Mouse (Mus musculus): ENCODE results near the gene 1700001C19Rik. TPM values are rescaled to one million over a fixed set of nuclear protein-coding genes. Genes with fewer than 3 reads are reported as not detected.
A peak's percentile ranks its signal among the peaks of the same experiment; 100 is the strongest.

Gene 1700001C19Rik
- total and polyA plus RNA-seq, 3 experiments, result 0.76 TPM; not detected in 2

DNA sequence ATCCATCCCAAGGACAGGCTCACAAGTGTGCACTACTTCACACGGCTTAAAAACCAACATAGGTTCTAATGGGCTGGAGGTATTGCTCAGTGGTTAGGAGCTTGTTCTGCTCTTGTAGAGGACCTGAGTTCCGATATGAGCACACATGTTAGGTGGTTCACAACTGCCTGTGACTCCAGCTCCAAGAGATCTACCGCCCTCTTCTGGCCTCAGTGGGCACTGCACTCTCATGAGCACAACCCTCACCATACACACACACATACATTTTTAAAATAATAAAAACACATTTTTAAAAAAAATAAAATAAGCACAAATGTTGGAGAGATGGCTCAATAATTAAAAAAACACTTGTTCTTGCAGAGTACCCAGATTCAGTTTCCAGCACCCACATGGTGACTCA is 53.1 kb downstream of the 1700001C19Rik start:
- no peaks in the 10 kb centered on the region for H3K27me3 ChIP-seq (ENCODE audit: control insufficient read depth, insufficient read depth, low read length)
- no peak overlapping the region for H3K27ac ChIP-seq
- no peak for DNase-seq
- H3K79me2 ChIP-seq (replicated peaks; ENCODE audit: control insufficient read depth, insufficient read depth, low read length), result no peaks in the 10 kb centered on the region
- TF ChIP-seq POLR2A (IDR thresholded peaks at IDR 0.05; ENCODE audit: insufficient read depth, low read depth, low read length) (no peak), EP300 (IDR thresholded peaks at IDR 0.05; ENCODE audit: insufficient read depth, low read depth, low read length) (no peak), CTCF (IDR thresholded peaks at IDR 0.05) (peak; percentile 23; the same call in 1 of the 2 replicates)
- H3K4me3 ChIP-seq, result no peak overlapping the region
- no peaks in the 10 kb centered on the region for H3K36me3 ChIP-seq (ENCODE audit: control insufficient read depth, insufficient read depth, low read length)
- H3K4me1 ChIP-seq (ENCODE audit: control insufficient read depth, insufficient read depth, low read length), result no peaks in the 10 kb centered on the region
- H3K9ac ChIP-seq (ENCODE audit: low read depth, low read length), result no peak overlapping the region
- WGBS, result 88% methylated on average over 3 of the region's 3 CpGs
- intact Hi-C loops (cut with DNase I), result no loop called here

DNA sequence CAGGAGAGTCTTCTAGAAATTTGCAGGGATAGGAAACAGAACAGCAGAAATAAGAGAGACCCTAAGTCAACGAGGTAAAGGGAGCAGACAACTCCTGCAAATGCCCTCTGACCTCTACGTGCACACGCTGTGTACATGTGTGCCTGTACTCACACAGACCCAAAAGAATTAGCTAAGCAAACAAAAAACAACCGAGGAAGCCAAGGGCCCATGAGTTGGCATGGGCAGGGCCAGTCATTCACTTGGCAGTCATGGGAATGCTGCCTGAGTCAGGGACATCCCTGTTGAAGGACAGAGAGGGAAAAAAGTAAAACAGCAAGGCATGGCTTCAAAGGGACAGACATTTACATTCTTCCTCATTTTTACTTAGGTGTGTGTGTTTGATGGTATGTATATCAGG is 53.9 kb downstream of the 1700001C19Rik start:
- DNase-seq, result no peak
- no peaks in the 10 kb centered on the region for H3K79me2 ChIP-seq (replicated peaks; ENCODE audit: control insufficient read depth, insufficient read depth, low read length)
- H3K4me3 ChIP-seq, result no peak overlapping the region
- H3K27ac ChIP-seq, result no peak overlapping the region
- TF ChIP-seq EP300 (IDR thresholded peaks at IDR 0.05; ENCODE audit: insufficient read depth, low read depth, low read length) (no peak), CTCF (IDR thresholded peaks at IDR 0.05) (no peak), POLR2A (IDR thresholded peaks at IDR 0.05; ENCODE audit: insufficient read depth, low read depth, low read length) (no peak)
- no peaks in the 10 kb centered on the region for H3K36me3 ChIP-seq (ENCODE audit: control insufficient read depth, insufficient read depth, low read length)
- H3K9ac ChIP-seq (ENCODE audit: low read depth, low read length), result no peak overlapping the region
- intact Hi-C loops (cut with DNase I), result no loop called here
- no peaks in the 10 kb centered on the region for H3K4me1 ChIP-seq (ENCODE audit: control insufficient read depth, insufficient read depth, low read length)
- WGBS, result 81% methylated on average over 4 of the region's 4 CpGs
- no peaks in the 10 kb centered on the region for H3K27me3 ChIP-seq (ENCODE audit: control insufficient read depth, insufficient read depth, low read length)

DNA sequence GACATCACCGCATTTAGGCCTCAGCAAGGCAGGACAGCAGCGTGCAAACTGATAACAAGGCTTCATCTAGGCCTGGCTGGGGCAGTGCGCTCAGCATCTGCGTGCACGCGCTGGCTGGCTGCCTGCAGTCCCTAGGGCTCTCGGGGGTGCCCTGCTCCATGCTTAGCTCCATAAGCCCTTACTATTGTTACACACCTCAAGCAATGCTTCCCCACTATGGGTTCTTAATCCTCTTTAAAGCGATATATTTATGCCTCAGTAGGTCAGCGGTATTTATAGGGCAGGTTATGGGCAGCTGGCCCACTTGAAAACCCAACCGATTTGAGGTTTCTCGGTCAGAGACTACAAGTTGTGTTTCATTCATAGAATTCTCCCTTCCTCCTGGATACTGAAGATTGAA is 55.3 kb downstream of the 1700001C19Rik start:
- Histone ChIP-seq H3K4me3 (no peak overlapping the region), H3K9ac (ENCODE audit: low read depth, low read length) (no peak overlapping the region), H3K4me1 (ENCODE audit: control insufficient read depth, insufficient read depth, low read length) (no peaks in the 10 kb centered on the region), H3K36me3 (ENCODE audit: control insufficient read depth, insufficient read depth, low read length) (no peaks in the 10 kb centered on the region), H3K27me3 (ENCODE audit: control insufficient read depth, insufficient read depth, low read length) (no peaks in the 10 kb centered on the region), H3K79me2 (replicated peaks; ENCODE audit: control insufficient read depth, insufficient read depth, low read length) (no peaks in the 10 kb centered on the region), H3K27ac (no peak overlapping the region)
- intact Hi-C loops (cut with DNase I), result no loop called here
- WGBS, result 74% methylated on average over 11 of the region's 11 CpGs
- DNase-seq, result no peak
- TF ChIP-seq EP300 (IDR thresholded peaks at IDR 0.05; ENCODE audit: insufficient read depth, low read depth, low read length) (no peak), POLR2A (IDR thresholded peaks at IDR 0.05; ENCODE audit: insufficient read depth, low read depth, low read length) (no peak), CTCF (IDR thresholded peaks at IDR 0.05) (no peak)

DNA sequence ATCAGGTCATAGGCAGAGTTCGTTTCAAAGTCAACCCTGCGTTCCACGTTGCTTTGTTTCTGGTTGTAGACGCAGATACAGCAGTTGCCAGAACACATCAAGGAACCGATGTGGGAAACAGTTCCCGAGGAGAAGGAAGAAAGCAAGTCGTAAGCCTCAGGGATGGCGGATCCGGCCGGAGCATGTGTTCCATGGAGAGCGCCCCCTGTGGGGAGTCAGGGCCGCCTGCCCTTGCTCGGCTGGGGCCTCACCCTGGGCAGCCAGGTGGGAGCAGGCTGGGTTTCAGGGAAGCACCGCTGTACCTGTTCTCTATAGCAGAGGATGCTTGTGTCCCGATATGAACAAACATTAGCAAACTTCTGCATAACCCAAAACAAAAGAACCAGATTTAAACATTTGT is 59.0 kb downstream of the 1700001C19Rik start:
- no peak overlapping the region for H3K9ac ChIP-seq (ENCODE audit: low read depth, low read length)
- no peak for TF ChIP-seq EP300 (IDR thresholded peaks at IDR 0.05; ENCODE audit: insufficient read depth, low read depth, low read length)
- no peak for DNase-seq
- no peak overlapping the region for H3K4me3 ChIP-seq
- intact Hi-C loops (cut with DNase I), result no loop called here
- no peak overlapping the region for H3K27ac ChIP-seq
- no peaks in the 10 kb centered on the region for H3K36me3 ChIP-seq (ENCODE audit: control insufficient read depth, insufficient read depth, low read length)
- 84% methylated on average over 15 of the region's 15 CpGs for WGBS
- H3K79me2 ChIP-seq (replicated peaks; ENCODE audit: control insufficient read depth, insufficient read depth, low read length), result no peaks in the 10 kb centered on the region
- H3K27me3 ChIP-seq (ENCODE audit: control insufficient read depth, insufficient read depth, low read length), result no peaks in the 10 kb centered on the region
- H3K4me1 ChIP-seq (ENCODE audit: control insufficient read depth, insufficient read depth, low read length), result no peaks in the 10 kb centered on the region

DNA sequence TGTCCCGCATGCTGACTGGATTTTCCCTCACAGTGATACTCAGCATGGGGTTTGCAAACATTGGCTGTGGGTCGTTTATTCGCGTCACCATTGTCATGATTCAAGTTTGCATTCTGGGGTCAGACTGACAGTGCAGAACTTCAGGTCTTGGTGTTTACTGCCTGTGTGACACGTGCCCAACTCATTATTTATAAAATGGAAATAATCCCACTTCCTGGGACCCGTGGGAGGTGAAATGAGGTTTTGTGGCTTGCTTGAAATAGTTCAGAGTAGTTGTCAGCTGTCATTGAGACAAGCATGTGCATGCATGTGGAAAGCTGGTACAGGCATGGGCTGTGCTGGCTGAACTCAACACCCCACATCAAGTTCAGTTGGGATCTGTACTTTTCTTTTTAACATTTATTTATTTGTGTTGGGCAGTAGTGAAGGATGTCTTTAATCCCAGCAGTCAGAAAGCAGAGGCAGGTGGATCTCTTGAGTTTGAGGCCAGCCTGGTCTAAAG is 60.3 kb downstream of the 1700001C19Rik start:
- H3K27me3 ChIP-seq (ENCODE audit: control insufficient read depth, insufficient read depth, low read length), result no peaks in the 10 kb centered on the region
- no peak for TF ChIP-seq CTCF (IDR thresholded peaks at IDR 0.05)
- TF ChIP-seq POLR2A (IDR thresholded peaks at IDR 0.05; ENCODE audit: insufficient read depth, low read depth, low read length), result no peak
- TF ChIP-seq EP300 (IDR thresholded peaks at IDR 0.05; ENCODE audit: insufficient read depth, low read depth, low read length), result no peak

DNA sequence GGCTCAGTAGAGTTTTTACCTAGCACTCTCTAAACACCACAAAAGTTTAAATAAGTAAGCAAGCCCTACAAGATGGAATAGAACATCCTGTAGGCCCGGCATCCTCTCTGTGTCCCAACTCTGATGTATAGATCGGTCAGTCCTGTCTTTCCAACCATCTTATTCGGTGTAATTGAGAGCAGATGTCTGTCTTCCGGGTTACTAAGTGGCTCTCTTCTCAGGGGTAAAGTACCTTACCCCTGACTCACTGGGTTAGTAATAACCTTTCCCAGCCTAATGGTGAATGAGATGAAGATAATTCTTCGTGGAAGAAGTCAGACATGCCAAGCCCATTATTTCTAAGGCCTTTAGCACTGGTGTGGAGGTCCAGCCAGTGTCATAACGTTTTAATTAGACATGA is 63.2 kb downstream of the 1700001C19Rik start:
- H3K36me3 ChIP-seq (ENCODE audit: control insufficient read depth, insufficient read depth, low read length), result no peaks in the 10 kb centered on the region
- H3K4me3 ChIP-seq, result no peak overlapping the region
- no peak for DNase-seq
- H3K79me2 ChIP-seq (replicated peaks; ENCODE audit: control insufficient read depth, insufficient read depth, low read length), result no peaks in the 10 kb centered on the region
- H3K27ac ChIP-seq, result no peak overlapping the region
- intact Hi-C loops (cut with DNase I), result no loop called here
- no peaks in the 10 kb centered on the region for H3K27me3 ChIP-seq (ENCODE audit: control insufficient read depth, insufficient read depth, low read length)
- H3K9ac ChIP-seq (ENCODE audit: low read depth, low read length), result no peak overlapping the region
- no peaks in the 10 kb centered on the region for H3K4me1 ChIP-seq (ENCODE audit: control insufficient read depth, insufficient read depth, low read length)
- 86% methylated on average over 6 of the region's 6 CpGs for WGBS
- TF ChIP-seq CTCF (IDR thresholded peaks at IDR 0.05) (no peak), EP300 (IDR thresholded peaks at IDR 0.05; ENCODE audit: insufficient read depth, low read depth, low read length) (no peak)

More for the DNA sequence above, 60.3 kb downstream of the 1700001C19Rik start:
- Histone ChIP-seq H3K27ac (no peak overlapping the region), H3K4me3 (no peak overlapping the region), H3K36me3 (ENCODE audit: control insufficient read depth, insufficient read depth, low read length) (no peaks in the 10 kb centered on the region), H3K79me2 (replicated peaks; ENCODE audit: control insufficient read depth, insufficient read depth, low read length) (no peaks in the 10 kb centered on the region), H3K4me1 (ENCODE audit: control insufficient read depth, insufficient read depth, low read length) (no peaks in the 10 kb centered on the region), H3K9ac (ENCODE audit: low read depth, low read length) (no peak overlapping the region)
- 79% methylated on average over 6 of the region's 6 CpGs for WGBS
- intact Hi-C loops (cut with DNase I), result no loop called here
- DNase-seq, result no peak

Data from heart, adult 2 months (tissue).